Mouse (Mus musculus) Muller cell, postnatal 12 days (primary cell): ENCODE measurements at regions not wholly inside any gene's neighbourhood (a gene's known extent, or its start where the extent isn't known, plus 50 kb on each side); places are given as distances from the start of the nearest gene placed in this dataset.
"Not testable (repeated sequence)": the region's sequence is repeated elsewhere in the genome, so short reads cannot be mapped to it uniquely, and the experiment has no call there.

ENCODE experiments used
- DNase-seq: peaks from one replicate; pipeline ENCODE4 v3.0.0-alpha.2; 2015; ENCODE audit errors: inconsistent ontology term

- no peak for DNase-seq
These were observed 776.2 kb downstream of the Diaph2 start for GRCm38 (mm10) chrX:130525770-130526169.

- peak; percentile 9 for DNase-seq
These were observed 783.9 kb downstream of the Diaph2 start for GRCm38 (mm10) chrX:130533171-130534156.

- not testable (repeated sequence) for DNase-seq
These were observed 789.2 kb downstream of the Diaph2 start for GRCm38 (mm10) chrX:130538771-130539170.

- DNase-seq: no peak
These were observed 798.5 kb downstream of the Diaph2 start for GRCm38 (mm10) chrX:130548001-130548400.

- DNase-seq: no peak
These were observed 799.7 kb downstream of the Diaph2 start for GRCm38 (mm10) chrX:130549275-130549674.

- no peak for DNase-seq
These were observed 800.4 kb downstream of the Diaph2 start for GRCm38 (mm10) chrX:130549925-130550324.

GRCm38 (mm10) chrX:130557251-130557650 is 807.7 kb downstream of the Diaph2 start:
- DNase-seq: no peak

GRCm38 (mm10) chrX:130577706-130578105 is 828.2 kb downstream of the Diaph2 start:
- DNase-seq: no peak

GRCm38 (mm10) chrX:130596631-130597030 is 847.1 kb downstream of the Diaph2 start:
- peak; percentile 16 for DNase-seq

- no peak for DNase-seq
These were observed 852.4 kb downstream of the Diaph2 start for GRCm38 (mm10) chrX:130601911-130602310.

GRCm38 (mm10) chrX:130638513-130638912 is 889.0 kb downstream of the Diaph2 start:
- DNase-seq: no peak

- no peak for DNase-seq
These were observed 906.3 kb downstream of the Diaph2 start for GRCm38 (mm10) chrX:130655815-130656214.

GRCm38 (mm10) chrX:130684381-130684780 is 934.8 kb downstream of the Diaph2 start:
- DNase-seq: no peak

- DNase-seq: no peak
These were observed 959.4 kb downstream of the Diaph2 start for GRCm38 (mm10) chrX:130708929-130709328.

GRCm38 (mm10) chrX:130744132-130744531 is 994.6 kb downstream of the Diaph2 start:
- DNase-seq: not testable (repeated sequence)
